Mouse (Mus musculus) embryonic fibroblast, embryonic 13.5 days (primary cell): ENCODE measurements around the gene Zbtb17.

Source experiments
- CTCF ChIP-seq: IDR thresholded peaks from 2 replicates; pipeline ENCODE4 v1.5.1; 2011; ENCODE audit warnings: mild to moderate bottlenecking, control low read depth, low read length, moderate library complexity, borderline replicate concordance; ENCODE audit not compliant: insufficient read depth
- POLR2A ChIP-seq: IDR thresholded peaks from 2 replicates; pipeline ENCODE4 v1.6.1; 2011; ENCODE audit warnings: low read depth, mild to moderate bottlenecking, control low read depth, low read length, moderate library complexity

DNA sequence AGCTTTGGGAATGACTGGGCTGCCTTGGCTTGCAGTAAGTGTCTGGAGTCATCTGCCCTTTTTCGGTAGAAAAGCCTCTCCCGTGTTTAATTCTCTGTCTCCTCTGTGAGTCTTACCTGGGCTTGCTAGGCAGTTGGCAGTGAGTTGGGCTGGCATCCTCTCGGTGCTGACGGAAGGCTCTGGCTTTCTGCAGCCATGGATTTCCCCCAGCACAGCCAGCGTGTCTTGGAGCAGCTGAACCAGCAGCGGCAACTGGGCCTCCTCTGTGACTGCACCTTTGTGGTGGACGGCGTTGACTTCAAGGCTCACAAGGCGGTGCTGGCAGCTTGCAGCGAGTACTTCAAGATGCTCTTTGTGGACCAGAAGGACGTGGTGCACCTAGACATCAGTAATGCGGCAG, 17.1 kb downstream of the Zbtb17 start:
- no peak for TF ChIP-seq CTCF
- no peak for TF ChIP-seq POLR2A
